Mouse (Mus musculus) v-Abl transformed pro-B cells (cell line): ENCODE data around the gene Brd9.

Experiments used
- in situ Hi-C, 2 experiments: fragments of 400-800 bp; cut with MboI; formaldehyde crosslinking; loops; one replicate each; pipeline ENCODE4 v1.15.1; 2025; ENCODE audit not compliant: unreplicated experiment in 2 of 2

Brd9 gene

DNA sequence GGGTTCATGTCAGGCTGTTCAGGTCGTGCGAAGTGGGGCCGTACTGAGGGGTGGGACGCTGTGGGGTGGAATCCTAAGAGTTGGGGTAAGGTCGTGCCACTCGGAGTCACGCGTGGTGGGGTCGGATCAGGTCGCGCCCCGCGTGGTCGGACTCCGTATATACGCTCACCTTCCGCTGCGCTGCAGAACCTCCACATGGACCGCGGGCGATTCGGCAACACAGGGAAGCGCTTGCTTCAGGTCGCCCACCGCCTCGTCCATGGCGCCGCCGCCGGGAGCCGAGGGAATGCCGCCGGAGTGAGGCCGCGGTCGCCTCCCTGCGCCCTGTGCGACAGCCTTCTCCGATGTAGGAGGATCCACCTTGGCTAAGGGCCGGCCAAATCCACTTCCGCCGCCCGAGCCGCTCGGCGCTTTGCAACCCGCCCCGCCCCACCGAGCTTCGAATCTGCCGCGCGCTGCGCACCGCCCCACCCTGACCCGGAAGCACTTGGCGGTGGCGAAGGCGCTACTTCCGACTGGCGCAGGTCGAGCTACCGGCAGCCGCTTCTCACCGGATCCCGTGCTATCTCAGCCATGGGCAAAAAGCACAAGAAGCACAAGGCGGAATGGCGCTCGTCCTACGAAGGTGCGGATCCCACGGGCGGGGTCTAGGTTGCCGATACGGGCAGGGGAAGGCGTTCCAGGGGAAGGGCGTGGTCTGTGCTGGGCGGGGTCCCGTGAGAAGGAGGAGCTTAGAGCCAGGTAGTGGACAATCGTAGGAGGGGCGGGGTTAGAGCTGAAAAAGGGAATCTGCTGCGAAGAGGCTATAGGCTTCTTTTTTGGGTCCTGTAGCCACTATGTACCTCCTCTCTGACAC is at the start of gene Brd9, which contains the start of gene Trip13:
Brd9 (plus strand) TSS at position 491 of the 856 bp plus-strand sequence.
Trip13 (minus strand) TSS at position 464 of the 856 bp plus-strand sequence.
- in situ Hi-C loops = no loop called here

DNA sequence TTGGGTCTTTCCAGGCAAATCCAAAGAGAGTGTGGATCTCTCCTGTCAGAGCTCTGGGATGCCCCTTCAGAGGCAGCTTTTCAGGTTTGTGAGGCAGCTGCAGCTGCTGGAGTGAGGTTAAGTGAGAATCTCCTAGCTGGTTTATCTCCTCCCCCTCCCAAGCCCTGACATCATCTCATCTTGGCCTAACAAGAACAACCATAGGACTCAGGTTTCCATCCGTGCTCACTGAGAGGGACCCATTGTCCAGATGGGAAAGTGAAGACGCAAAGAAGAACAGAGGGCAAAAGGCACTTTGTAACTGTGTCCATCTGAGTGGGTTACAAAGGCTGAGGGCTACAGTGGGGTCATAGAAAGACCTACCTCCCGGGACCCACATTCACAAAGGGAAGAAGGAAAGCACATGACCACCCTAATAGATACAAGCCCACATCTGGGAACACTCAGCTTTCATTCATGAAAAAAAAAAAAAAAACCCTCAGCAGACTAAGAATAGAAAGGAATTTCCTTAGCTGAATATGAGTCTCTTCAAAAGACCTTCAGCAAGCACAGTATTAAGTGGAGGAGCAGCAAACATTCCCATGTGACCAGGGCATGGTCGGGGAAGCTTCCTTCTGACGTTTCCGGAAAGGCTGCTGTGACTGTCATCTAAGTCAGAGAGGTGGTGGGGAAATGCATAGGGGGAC is 45.0 kb upstream of the Brd9 start:
- in situ Hi-C loops = no loop called here

DNA sequence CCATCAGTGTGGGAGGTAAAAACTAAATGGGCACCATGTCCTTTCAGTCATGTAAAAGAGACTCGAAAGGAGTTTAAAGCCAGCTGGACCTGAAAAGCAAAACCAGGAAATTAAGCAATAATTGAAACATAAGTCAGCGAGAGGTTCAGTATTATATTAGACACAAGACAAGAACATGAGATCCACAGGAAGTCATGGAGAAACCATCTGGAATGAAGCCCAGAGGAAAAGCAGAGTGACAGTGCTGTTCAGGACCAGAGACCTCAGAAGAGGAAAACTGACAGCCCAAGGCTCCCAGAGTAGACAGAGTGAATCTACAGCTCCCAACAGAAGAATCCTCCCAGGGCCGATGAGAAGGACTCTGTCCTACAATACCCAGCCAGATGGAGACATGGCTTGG is 40.0 kb upstream of the Brd9 start:
- in situ Hi-C loops = no loop called here

DNA sequence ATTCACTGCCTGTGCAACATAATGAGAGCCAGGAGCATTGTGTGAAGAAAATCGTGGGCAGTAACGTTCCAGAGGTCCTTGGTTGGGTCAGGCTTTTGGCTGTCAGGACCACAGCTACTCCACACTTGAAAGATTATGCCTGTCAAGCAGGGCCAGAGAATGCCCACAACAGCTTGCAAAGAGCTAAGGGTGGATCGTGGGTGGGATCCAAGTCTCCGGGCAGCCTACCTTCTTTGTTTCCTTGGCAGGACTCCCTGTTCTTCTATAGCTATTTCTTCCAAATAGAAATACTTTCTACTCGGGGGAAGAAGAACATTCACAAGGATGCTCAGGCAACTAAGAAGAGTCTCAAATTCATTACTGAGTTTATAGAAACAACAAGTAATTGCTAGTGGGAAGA is 30.5 kb upstream of the Brd9 start:
- in situ Hi-C loops = loop anchor here (5.0 kb wide), 5 partner anchors 75 to 390 kb away; no protein-coding TSS in a partner anchor

DNA sequence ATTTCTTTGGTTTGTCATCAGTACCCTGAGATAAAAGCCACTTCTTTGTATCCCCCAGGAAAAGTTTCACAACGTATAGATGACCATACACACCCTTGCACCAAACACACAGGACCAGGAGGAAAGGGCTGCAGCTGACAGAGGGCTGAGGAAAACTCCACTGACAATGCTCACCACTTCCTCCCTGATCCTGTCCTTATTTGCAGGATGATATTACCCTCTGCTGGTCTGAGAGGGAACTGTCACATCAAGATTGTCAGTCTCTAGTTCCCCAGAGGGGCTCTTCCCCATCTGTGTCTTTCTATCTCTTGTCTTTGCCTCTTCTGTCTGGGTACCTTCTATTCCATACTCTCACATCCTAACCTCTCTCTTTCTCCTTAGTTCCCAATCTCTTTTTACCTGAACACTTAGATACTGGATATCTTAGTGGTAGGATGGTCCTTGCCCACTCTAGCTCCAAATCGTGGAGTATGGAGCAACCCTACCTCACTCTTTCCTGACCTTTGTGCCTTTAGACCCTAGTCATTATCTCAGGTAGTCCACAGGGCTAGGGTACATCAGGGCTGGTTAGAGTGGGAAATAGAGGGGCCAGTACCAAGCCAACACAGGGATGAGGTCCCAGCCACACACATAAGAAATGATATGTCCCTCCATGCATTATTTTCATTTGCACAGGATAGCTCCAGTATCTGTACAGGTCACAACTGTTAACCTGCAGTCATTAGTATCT is 29.8 kb upstream of the Brd9 start:
- in situ Hi-C loops = loop anchor here (5.0 kb wide), 5 partner anchors 76 to 391 kb away; no protein-coding TSS in a partner anchor

DNA sequence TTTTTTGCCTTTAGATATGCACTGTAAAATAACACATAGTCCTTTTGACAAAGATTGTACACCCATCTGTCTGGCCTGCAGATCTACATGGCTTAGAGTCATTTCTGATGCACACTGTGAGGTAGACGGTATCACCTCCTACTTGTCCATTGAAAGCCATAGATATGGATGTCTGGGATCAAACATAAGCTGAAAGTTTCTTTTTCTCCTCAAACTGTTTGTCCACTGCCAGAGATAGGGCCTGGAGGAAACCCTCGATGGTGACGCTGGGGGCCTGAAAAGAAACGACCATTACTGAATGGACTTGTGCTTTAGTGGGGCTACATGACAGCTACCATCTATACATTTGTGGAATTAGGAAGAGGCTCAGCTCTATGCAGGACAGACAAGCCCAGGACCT is 24.5 kb upstream of the Brd9 start:
- in situ Hi-C loops = loop anchor here in 1 of 2 experiments (5.0 kb wide), 1 partner anchor 396 kb away; no protein-coding TSS in a partner anchor

DNA sequence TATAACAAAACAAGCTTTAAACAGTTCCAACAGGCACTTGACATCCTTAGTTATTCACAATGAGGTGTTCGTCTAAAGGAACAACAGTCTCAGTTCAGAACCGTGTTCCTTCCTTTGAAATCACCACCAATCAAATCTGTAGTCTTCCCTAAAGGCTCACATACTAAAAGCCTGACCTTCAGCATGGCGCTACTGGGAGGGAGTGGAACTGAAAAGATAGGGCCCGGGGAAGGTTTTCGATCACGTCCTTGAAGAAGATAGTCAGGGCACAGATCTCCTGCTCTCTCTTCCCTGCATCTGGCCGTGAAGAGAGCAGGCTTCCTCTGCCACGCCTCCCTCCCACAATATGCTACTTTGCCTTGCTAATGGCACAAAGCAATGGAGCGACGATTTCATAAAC is 5.4 kb upstream of the Brd9 start:
- in situ Hi-C loops = no loop called here

DNA sequence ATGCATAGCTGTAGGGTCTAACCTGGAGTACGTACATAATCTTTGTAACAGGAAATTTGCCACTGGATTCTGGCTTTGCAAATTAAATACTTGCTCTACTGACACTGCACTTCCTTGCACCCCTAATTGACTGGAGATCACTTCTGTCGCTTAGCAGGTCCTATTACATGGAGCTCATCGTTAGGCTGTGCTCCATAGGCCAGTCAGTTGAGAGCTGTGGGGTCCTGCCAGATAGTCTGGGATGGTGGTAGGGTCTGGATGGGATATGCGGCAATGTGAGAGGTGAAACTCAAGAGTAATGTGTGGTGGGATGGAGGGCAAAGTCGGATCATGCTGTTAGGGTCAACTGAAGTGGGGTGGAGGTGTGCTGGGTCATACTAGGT is 682 bp upstream of the Brd9 start:
- in situ Hi-C loops = no loop called here

DNA sequence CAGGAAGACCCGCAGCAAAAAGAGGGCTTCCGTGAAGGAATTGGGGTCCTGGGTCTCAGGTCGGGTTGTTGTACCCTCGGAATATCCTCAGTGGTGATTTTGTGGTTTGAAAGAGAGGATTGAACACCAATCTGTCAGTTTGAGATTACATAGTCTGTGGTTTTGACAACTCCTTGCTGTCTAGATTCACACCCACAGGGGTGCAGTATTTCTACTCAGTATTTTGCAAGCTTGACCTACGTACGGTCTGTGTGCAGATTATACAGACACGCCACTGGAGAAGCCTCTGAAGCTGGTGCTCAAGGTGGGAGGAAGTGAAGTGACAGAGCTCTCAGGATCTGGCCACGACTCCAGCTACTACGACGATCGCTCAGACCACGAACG is 558 bp downstream of the Brd9 start:
- in situ Hi-C loops = no loop called here

DNA sequence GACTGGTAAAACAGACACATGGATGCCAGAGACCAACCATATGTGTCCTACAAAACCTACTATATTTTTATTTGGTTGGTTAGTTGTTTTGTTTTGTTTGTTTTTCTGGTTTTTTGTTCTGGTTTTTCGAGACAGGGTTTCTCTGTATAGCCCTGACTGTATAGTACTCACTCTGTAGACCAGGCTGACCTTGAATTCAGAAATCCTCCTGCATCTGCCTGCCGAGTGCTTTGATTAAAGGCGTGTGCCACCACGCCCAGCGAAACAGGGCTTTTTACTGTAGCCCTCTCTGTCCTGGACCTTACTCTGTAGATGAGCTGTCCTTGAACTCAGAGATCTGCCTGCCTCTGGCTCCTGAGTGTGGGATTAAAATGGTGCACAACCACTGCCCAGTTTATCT is 1.5 kb downstream of the Brd9 start:
- in situ Hi-C loops = no loop called here

DNA sequence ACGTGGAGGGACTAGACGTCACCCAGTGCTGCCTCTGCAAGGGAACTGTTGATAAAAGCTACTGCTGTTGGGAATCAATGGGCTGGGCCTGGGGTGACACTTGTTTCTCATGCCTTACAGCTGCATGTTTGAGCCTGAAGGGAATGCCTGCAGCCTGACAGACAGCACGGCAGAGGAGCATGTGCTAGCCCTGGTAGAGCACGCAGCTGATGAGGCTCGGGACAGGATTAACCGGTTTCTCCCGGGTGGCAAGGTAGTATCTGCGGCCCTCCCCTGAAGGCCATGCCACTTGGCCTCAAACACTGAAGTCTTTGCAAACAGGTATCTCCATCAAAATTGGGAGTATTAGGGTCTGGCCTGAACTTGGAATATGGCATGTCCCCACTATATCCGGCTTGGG is 7.0 kb downstream of the Brd9 start:
- in situ Hi-C loops = no loop called here

DNA sequence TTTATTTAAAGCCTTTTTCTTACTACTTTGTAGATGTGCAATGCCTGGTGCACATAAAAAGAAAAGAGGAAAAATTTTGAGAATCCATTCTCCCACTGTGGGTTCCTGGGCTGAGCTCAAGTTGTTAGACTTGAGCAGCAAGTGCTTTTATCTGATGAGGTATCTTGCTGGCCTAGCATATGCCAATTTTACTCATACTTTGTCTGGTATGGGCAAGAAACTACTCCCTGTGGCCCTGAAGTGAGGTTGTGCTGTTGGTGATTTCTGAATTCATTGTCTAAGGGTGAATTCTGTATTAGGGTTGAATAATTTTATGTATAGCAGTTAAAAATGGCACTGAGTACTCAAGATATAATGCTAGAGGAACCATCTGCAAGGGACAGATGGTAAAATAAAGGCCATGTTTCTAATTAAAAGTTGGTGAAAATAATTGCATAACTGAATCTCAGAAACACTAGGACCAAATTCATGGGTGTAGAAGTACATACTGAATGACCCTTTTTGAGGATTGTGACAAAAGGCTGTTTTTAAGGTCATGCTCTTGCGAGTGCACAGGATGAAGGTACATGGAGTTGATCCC is 16.0 kb downstream of the Brd9 start:
- in situ Hi-C loops = loop anchor here in 1 of 2 experiments (25.0 kb wide), 1 partner anchor 584 kb away; no protein-coding TSS in a partner anchor

DNA sequence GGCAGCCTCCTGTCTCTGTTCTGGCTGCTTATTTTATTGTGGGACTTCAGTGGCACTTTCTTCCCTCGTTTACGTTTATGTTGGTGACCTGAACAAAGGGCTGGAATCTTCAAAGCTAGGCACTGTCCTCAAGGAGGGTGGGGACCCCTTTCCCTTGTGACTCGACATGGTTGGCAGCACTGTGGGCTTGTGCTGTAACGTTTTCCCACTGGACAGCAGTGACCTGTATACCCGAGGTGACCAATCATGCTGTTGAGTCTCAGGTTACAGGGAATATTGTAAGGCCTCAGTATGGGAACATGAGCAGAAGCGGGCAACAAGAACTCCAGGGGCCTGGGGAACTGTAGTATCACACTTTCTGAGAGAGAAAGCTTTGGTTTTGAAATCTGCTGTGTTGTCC is 17.1 kb downstream of the Brd9 start:
- in situ Hi-C loops = loop anchor here in 1 of 2 experiments (25.0 kb wide), 1 partner anchor 583 kb away; no protein-coding TSS in a partner anchor

DNA sequence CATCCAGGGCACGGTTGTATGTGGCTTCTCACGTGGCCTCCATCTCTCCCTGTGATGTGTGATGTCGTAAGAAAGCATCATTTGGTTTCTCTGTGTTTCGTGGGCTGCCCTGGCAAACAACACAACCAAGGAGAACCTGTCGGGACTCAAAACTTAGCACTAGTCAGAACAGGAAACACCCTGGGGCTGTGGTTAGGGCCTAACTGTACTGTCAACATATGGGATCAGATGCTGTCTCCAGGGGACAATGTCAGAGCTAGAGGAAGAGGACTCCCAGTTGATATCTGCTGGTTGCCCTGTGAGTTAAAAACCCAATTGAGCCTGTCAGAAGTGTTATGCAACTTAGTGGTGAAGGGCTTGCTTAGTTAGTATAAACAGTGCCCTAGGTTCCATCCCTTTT is 17.9 kb downstream of the Brd9 start:
- in situ Hi-C loops = loop anchor here in 1 of 2 experiments (25.0 kb wide), 1 partner anchor 582 kb away; no protein-coding TSS in a partner anchor

DNA sequence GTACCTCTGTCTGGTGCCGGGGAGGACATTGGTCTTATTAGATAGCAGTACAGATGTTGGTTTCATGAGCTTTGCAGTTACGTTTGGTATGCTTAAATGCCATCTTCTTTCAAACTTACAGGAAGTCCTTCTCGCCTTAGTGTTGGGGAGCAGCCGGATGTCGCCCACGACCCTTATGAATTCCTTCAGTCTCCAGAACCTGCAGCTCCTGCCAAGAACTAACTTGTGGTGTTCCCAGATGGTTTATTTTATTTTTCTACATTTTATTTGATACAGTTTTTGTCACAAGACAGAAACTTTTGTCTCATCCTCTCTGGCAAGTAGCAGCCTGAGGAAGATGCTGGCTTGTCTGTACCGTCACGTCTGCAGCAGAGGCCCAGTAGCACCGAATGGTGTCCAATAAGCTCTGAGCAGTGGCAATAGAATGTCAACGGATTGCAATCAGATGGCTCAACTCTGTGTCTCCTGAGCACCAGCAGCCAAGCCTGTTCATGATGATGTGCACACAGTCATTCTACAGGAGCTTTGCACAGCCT is 22.6 kb downstream of the Brd9 start:
- in situ Hi-C loops = loop anchor here in 1 of 2 experiments (25.0 kb wide), 1 partner anchor 577 kb away; no protein-coding TSS in a partner anchor

DNA sequence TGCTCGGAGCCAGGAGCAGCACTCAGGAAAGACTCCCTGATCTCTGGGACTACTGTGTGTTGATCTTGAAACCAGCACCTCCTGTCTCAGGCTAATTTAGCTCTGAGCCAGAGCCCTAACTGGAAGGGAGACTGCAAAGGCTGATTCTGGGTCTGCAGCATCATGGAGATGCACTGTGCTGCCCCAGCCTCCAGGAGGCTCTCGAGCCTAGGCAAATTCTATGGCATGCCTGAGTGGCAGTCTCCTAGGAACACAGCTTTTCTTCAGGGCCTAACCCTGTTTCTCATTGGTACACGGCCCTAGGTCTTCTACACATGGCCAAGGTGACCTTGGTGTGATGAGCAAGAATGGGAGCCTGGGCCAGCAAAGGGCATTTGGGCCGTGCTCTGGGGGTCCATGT is 23.6 kb downstream of the Brd9 start:
- in situ Hi-C loops = loop anchor here in 1 of 2 experiments (25.0 kb wide), 1 partner anchor 576 kb away; no protein-coding TSS in a partner anchor

DNA sequence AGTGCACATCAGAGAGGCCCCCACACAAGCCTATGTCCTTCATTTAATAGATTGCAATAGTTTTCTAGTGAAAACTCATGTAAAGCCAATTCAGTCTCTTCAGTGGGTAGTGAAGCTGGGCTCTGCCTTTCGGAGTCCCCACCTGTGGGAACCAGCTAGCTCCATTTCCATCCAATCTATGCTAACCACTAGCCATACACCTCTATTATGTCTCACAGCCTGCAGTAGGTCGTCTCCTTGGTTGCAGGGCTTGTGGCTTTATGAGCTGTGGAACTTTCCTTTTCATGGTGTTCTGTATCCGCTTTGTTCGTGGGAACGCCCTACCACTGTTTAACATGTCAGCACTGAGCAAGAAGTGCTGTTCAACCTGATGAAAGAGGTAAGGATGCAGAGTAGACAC is 25.9 kb downstream of the Brd9 start, which contains the start of gene Zdhhc11:
Zdhhc11 (plus strand) TSS at position 301 of the 400 bp plus-strand sequence.
- in situ Hi-C loops = loop anchor here in 1 of 2 experiments (25.0 kb wide), 1 partner anchor 574 kb away; no protein-coding TSS in a partner anchor

DNA sequence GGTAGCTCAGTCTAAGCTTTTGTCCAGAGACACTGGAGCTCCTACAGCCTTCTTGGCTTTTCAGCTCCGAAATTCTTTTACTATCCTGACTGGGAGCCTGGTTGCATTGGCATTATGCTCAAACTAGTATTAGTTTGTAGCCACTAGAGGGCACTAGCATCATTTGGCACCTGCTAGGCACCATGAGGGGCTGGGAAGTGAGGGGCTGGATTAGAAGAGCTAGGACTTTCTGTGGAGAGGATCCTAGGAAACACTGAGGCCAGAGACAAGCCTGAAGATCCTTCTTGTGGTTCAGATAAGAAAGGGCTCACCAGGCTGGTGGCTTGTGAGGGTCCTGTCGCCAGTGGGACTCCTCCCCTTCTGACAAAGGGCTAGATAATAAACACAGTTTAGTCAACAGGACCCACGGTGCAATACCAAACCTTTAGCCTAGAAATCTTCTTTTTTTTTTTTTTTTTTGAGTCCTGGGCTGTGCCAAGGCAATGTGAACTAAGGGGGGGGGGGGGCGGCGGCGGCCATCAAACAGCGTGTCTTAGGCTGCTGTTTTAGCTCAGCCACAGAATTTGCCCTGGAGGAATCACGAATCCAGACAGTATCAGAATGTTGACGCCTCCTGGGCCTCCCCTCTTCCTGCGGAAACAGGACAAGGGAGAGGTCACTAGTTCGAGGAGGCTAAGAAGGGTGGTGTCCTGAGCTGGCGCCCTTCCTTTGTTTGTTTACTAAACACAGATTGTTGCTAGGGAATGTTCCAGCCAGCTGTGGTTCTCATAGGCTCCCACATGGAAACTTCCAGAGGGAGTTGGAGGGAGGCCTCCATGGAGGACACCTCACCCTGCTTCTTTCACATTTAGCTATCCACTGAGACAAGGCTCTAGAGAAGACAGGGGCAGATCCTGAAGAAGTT is 33.2 kb downstream of the Brd9 start:
- in situ Hi-C loops = loop anchor here (5.0 to 25.0 kb wide), 4 partner anchors 124 to 567 kb away; no protein-coding TSS in a partner anchor

DNA sequence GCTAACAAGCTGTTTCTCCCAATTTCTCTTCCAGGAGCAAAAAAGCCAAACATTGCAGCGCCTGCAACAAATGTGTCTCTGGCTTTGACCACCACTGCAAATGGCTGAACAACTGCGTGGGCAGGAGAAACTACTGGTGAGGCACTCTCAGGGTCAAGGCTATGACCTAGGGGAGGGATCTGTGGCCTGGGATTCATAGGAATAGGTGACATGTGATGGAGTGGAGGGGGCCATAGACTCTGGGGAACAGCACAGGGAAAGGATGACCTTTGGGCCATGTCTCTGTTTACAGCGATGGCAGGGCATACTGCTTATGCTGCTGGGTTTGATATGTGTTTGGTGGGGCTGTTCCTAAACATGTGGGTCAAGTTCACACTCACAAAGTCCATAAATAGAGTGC is 36.9 kb downstream of the Brd9 start:
- in situ Hi-C loops = loop anchor here (5.0 to 25.0 kb wide), 4 partner anchors 120 to 563 kb away; no protein-coding TSS in a partner anchor
